Mouse (Mus musculus): ENCODE measurements around the gene Auts2.

- TF ChIP-seq CTCF (IDR thresholded peaks at IDR 0.05; ENCODE audit: low read depth) = no peak
- TF ChIP-seq EP300 (IDR thresholded peaks at IDR 0.05; ENCODE audit: low read depth) = no peak
Observed at GRCm38 (mm10) chr5:132316897-132317296, 226.2 kb downstream of the Auts2 start.
